Mouse (Mus musculus): ENCODE data around the gene Prima1.

The Prima1 gene

GRCm38 (mm10) chr12:103155406-103155805, 86.5 kb downstream of the Prima1 start:
- DNase-seq (ENCODE audit: low spot score in 2 of 2) = no peak

GRCm38 (mm10) chr12:103154927-103155326, 87.0 kb downstream of the Prima1 start:
- DNase-seq (ENCODE audit: low spot score in 2 of 2) = no peak

GRCm38 (mm10) chr12:103150247-103150646, 91.7 kb downstream of the Prima1 start:
- DNase-seq (ENCODE audit: low spot score in 2 of 2) = no peak
